10 mouse cellular contexts compared by ENCODE assay signal in genomic region chr2:59962579-59962978, GRCm38 (mm10).
"Had no signal": no experiment of that assay in that cellular context is flagged by ENCODE, and none has a peak within 500 bp of the region (broad histone marks: within the 10 kb centered on the region; RNA-seq: fewer than 3 reads in every experiment).

No protein-coding gene starts in this region.

- H3K27me3 ChIP-seq: kidney, embryonic 15.5 days; midbrain, embryonic 12.5 days had no signal

- H3K9me3 ChIP-seq: kidney, embryonic 15.5 days; midbrain, embryonic 12.5 days had no signal

- ATAC-seq: midbrain, embryonic 16.5 days had no signal

- H3K4me2 ChIP-seq: kidney, embryonic 15.5 days; midbrain, embryonic 12.5 days had no signal

- H3K9ac ChIP-seq: kidney, embryonic 15.5 days; liver, embryonic 14.5 days; midbrain, embryonic 12.5 days had no signal

- H3K27ac ChIP-seq: kidney, embryonic 15.5 days; liver, embryonic 14.5 days; midbrain, embryonic 12.5 days; stomach, postnatal 0 days had no signal

- DNase-seq: kidney, postnatal 14 days; left cerebral cortex, postnatal 4 days; lung, adult 18-20 months; right cerebral cortex, adult 18-20 months; right cerebral cortex, postnatal 25 days had no signal

- H3K4me3 ChIP-seq: kidney, embryonic 15.5 days; midbrain, embryonic 12.5 days had no signal

- H3K4me1 ChIP-seq: kidney, embryonic 15.5 days; midbrain, embryonic 12.5 days had no signal
